Mouse (Mus musculus) embryonic fibroblast, embryonic 13.5 days (primary cell): ENCODE results near the gene Crhr2.

ENCODE experiments used
- CTCF ChIP-seq: IDR thresholded peaks from 2 replicates; pipeline ENCODE4 v1.5.1; 2011; ENCODE audit warnings: mild to moderate bottlenecking, control low read depth, low read length, moderate library complexity, borderline replicate concordance; ENCODE audit not compliant: insufficient read depth
- POLR2A ChIP-seq: IDR thresholded peaks from 2 replicates; pipeline ENCODE4 v1.6.1; 2011; ENCODE audit warnings: low read depth, mild to moderate bottlenecking, control low read depth, low read length, moderate library complexity

DNA sequence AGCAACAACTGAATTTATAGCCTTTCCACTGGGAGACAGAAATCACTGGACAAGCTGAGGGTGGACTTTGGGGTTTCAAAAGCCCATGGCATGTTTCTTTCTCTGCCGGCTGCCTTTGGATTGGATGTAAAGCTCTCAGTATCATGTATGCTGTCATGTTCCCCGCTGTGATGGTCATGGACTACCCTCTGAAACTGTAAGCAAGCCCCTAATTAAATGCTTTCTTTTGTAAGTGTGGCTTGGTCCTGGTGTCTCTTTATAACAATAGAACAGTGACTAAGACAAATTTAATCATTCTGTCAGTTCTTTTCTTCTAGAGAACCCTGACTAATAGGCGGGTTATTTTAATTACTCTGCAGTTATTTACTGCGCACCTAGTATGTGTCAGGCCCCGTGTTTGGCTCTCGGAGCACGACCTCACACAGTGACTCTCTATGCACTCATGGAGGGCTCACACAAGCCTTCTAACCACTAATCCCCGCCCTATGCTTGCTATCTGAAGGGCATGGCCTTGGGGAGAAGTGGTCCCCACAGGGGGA is 30.3 kb upstream of the Crhr2 start:
- TF ChIP-seq CTCF (no peak), POLR2A (no peak)
